Mouse (Mus musculus) kidney, embryonic 16.5 days (tissue): ENCODE measurements around the gene Rarres2. TPM values are rescaled to one million over a fixed set of nuclear protein-coding genes. Genes with fewer than 3 reads are reported as not detected.

Experiments used
- ATAC-seq: fragments of 200-750 bp; cut with Nextera tagmentation; 2 replicates; pipeline ENCODE4 v1.8.0; 2017; ENCODE audit warnings: moderate TSS enrichment; ENCODE audit not compliant: low FRiP score, low TSS enrichment
- H3K27ac ChIP-seq: fragments of 300-500 bp; sonication (generic); 2 replicates; pipeline ENCODE4 v1.5.1; 2014; ENCODE audit warnings: low read length
- H3K27me3 ChIP-seq: fragments of 300-500 bp; sonication (generic); 2 replicates; pipeline ENCODE4 v1.6.1; 2014; ENCODE audit warnings: low read length, control low read depth, mixed read lengths; ENCODE audit not compliant: insufficient read depth
- H3K36me3 ChIP-seq: fragments of 300-500 bp; sonication (generic); 2 replicates; pipeline ENCODE4 v1.6.1; 2014; ENCODE audit warnings: low read length, control low read depth, mixed read lengths; ENCODE audit not compliant: insufficient read depth
- H3K4me1 ChIP-seq: fragments of 300-500 bp; sonication (generic); 2 replicates; pipeline ENCODE4 v1.6.1; 2014; ENCODE audit warnings: low read length, control low read depth, mixed read lengths; ENCODE audit not compliant: insufficient read depth
- H3K4me2 ChIP-seq: fragments of 300-500 bp; sonication (generic); replicated peaks from 2 replicates; pipeline ENCODE4 v1.6.1; 2014; ENCODE audit warnings: low read depth, low read length
- H3K4me3 ChIP-seq: fragments of 300-500 bp; sonication (generic); 2 replicates; pipeline ENCODE4 v1.5.1; 2014; ENCODE audit warnings: mild to moderate bottlenecking, low read length
- H3K9ac ChIP-seq: fragments of 300-500 bp; sonication (generic); replicated peaks from 2 replicates; pipeline ENCODE4 v1.6.1; 2014; ENCODE audit warnings: low read length
- H3K9me3 ChIP-seq: fragments of 300-500 bp; sonication (generic); 2 replicates; pipeline ENCODE4 v1.6.1; 2016; ENCODE audit warnings: low read length, control low read depth
- WGBS: fragments of 180-500 bp; shearing (Covaris S2); extraction: QIAGEN DNeasy Blood & Tissue Kit; methylation state at CpG from one replicate; pipeline ENCODE4 v1.1.7; 2014; 5-methylcytosine and 5-hydroxymethylcytosine counted together
- polyA plus RNA-seq: library from polyadenylated mRNA; unstranded; fragments of >200 nt; fragmentation: Nextera tagmentation; extraction: Ambion mirVana; gene quantifications from 2 replicates; pipeline ENCODE4 v1.2.1, GENCODE M21; 2015

Rarres2 gene
- polyA plus RNA-seq, 1 experiment from 2014 or later = 76.1 TPM

DNA sequence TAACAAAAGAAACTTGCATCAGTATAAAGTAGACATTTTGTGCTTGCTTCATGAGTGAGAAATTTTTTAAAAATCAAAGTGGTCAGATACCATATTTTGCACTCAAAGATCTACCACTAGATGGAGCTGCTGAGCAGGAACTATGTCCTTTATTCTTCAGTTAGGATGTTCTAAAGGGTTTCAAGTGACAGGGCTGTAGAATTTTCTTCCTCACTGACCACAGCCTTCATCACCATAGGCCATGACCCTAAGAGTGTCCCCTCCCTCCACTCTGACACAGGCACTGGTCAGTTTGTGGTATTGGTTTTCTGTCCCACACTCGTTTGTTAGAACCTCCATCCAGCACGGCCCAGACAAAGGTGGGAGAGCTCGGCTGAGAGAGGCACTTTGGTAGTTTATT is 9.4 kb upstream of the Rarres2 start:
- Histone ChIP-seq H3K4me2 (no peak overlapping the region), H3K4me3 (no peak overlapping the region), H3K9ac (no peak overlapping the region), H3K4me1 (peaks cover 17% of the 10 kb centered on the region; the same call in 1 of the 2 replicates), H3K27ac (no peak overlapping the region), H3K36me3 (no peaks in the 10 kb centered on the region), H3K27me3 (no peaks in the 10 kb centered on the region), H3K9me3 (no peaks in the 10 kb centered on the region)
- WGBS = 47% methylated on average over 3 of the region's 3 CpGs
- no peak for ATAC-seq

DNA sequence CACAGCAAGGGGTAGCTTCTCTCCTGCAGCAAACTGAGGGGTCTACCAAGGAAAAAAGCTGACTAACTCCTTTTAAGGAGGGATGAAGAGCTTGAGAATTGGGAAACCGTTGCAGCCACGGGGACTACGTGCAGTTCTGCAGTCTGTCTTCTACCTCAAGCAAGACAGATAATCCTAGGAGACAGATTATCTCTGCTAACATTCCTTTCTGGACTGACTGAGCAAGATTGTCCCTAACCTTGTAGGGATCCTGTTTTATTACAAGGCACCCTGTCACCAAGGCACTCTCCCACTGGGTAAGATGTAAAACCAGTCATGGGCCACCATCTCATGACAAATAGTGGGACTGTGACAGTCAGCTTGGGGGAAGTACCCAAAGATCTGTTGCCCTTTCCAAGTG is 8.7 kb upstream of the Rarres2 start:
- H3K9ac ChIP-seq = no peak overlapping the region
- WGBS = 66% methylated on average over 3 of the region's 3 CpGs
- no peak overlapping the region for H3K4me2 ChIP-seq
- H3K27me3 ChIP-seq = no peaks in the 10 kb centered on the region
- no peak for ATAC-seq
- no peaks in the 10 kb centered on the region for H3K36me3 ChIP-seq
- no peak overlapping the region for H3K27ac ChIP-seq
- no peak overlapping the region for H3K4me3 ChIP-seq
- H3K9me3 ChIP-seq = no peaks in the 10 kb centered on the region
- H3K4me1 ChIP-seq = peaks cover 17% of the 10 kb centered on the region; the same call in 1 of the 2 replicates

DNA sequence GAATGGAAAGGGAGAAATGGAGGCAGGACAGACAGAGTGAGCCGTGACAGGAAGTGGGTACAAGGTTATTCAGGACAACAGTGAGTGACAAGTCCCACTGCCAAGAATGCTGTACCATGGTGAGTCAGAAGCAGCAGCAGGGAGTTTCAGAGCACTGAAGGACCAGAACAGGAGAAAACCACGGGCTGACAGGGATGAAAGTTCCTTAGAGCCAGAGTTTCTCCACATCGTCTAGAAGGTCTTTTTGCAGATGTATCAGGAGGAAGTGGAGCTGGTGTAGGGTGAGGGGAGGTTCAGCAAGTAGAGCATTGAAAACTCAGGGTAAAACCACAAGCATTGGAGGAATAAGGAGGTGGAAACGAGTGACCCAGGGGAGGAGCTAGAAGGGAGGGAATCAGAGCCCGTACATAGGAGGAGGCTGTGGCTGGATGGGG is 6.6 kb upstream of the Rarres2 start:
- Histone ChIP-seq H3K36me3 (no peaks in the 10 kb centered on the region), H3K9ac (no peak overlapping the region), H3K27me3 (no peaks in the 10 kb centered on the region), H3K9me3 (no peaks in the 10 kb centered on the region), H3K4me2 (no peak overlapping the region), H3K4me1 (peaks cover 17% of the 10 kb centered on the region; the same call in 1 of the 2 replicates), H3K27ac (peak overlapping the region; percentile 21; the same call in 1 of the 2 replicates), H3K4me3 (no peak overlapping the region)
- no peak for ATAC-seq
- WGBS = 21% methylated on average over 5 of the region's 5 CpGs

DNA sequence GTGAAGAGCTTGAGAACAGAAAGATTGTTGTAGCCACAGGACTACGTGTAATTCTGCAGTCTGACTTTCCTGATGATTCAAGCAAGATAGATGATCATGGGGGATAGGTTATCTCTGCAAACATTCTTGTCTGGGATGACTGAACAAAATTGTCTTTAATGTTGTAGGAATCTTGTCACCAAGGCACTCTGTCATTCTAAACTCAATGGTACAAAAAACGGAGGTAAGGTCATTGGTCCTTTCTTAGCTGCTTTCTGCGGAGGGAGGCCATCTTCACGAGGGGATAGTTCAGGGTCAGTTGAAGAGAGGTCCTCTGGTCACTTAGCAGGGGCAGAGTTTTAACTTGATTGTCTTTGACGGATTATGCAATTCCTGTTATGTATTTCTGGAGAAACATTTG is 6.1 kb upstream of the Rarres2 start:
- Histone ChIP-seq H3K27ac (peak overlapping the region; percentile 39; the same call in 1 of the 2 replicates), H3K9ac (no peak overlapping the region), H3K4me2 (no peak overlapping the region), H3K36me3 (no peaks in the 10 kb centered on the region), H3K27me3 (no peaks in the 10 kb centered on the region), H3K4me3 (no peak overlapping the region), H3K4me1 (peaks cover 17% of the 10 kb centered on the region; the same call in 1 of the 2 replicates), H3K9me3 (no peaks in the 10 kb centered on the region)
- 22% methylated on average over 5 of the region's 5 CpGs for WGBS
- ATAC-seq = no peak

DNA sequence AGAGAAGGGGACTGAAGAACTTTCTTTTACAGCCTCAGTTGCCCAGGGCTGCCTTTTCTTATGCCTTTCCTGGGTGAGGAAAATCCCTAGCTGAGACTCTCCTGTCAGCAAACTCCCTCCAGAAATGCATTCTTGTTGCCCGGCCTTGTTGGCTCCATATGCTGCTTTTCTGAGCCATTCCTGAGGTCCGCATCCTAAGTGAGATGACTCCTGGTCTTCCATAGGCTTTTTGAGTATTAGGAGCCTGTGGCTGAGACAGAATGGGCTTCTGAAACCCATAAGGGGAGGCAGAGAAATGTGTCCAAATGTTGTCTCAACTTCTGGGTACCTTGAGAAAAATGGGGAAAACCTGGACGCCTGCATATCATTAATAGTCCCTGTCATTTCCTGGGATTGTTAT is 1.4 kb upstream of the Rarres2 start:
- H3K27me3 ChIP-seq = no peaks in the 10 kb centered on the region
- H3K27ac ChIP-seq = 0 out of 2 replicates have a peak overlapping the region, but pooled peaks have one; percentile 20
- no peak overlapping the region for H3K4me3 ChIP-seq
- H3K4me2 ChIP-seq = no peak overlapping the region
- H3K36me3 ChIP-seq = no peaks in the 10 kb centered on the region
- H3K4me1 ChIP-seq = peaks cover 36% of the 10 kb centered on the region
- no peak for ATAC-seq
- H3K9me3 ChIP-seq = no peaks in the 10 kb centered on the region
- 65% methylated on average over 3 of the region's 3 CpGs for WGBS
- H3K9ac ChIP-seq = no peak overlapping the region

DNA sequence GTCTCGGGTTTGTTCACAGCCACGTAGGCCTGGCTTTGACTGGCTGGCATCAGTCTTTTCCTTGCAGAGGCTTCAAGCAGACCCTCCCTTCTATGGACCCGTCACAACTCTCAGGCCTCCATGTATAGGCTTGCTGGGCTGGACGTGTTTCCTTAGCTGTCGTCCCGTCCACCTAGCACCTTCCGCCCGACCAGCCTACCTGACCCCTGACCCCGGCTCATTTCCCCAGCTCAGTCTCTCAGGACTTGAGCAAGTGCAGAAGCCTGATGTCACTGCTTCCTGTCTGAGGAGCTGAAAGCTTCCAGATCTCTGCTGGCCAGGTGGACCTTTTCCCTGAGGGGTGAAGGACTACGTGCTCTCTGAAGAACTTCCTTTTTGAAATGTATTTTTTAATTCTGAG is 691 bp upstream of the Rarres2 start:
- WGBS = 28% methylated on average over 10 of the region's 10 CpGs
- Histone ChIP-seq H3K36me3 (no peaks in the 10 kb centered on the region), H3K4me1 (peaks cover 37% of the 10 kb centered on the region), H3K27ac (peak overlapping the region; percentile 35; the same call in 1 of the 2 replicates), H3K9me3 (no peaks in the 10 kb centered on the region), H3K27me3 (no peaks in the 10 kb centered on the region), H3K4me2 (no peak overlapping the region), H3K9ac (no peak overlapping the region), H3K4me3 (no peak overlapping the region)
- ATAC-seq = 0 out of 2 replicates have a peak, but pooled peaks have one; percentile 24

DNA sequence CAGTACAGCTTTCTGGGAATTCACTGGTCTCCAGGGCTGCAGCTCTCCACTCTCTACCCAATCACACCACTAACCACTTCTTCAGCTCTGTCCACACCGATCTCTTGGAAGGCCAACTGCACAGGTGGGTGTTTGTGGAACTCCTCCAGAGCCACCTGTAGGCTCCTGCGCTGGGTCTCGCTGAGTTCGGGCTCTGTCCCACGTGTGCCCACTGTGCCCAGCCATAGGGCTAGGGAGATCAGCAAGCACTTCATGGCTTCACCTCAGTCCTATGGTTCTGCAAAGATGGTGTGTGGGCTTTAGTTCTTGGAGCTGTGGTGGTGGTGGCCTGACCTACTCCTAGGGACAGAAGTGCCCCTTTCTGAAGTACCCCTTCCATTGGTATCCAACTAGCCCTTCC is 575 bp downstream of the Rarres2 start:
- Histone ChIP-seq H3K9me3 (no peaks in the 10 kb centered on the region), H3K9ac (peak overlapping the region; percentile 45), H3K27ac (peak overlapping the region; percentile 89), H3K27me3 (no peaks in the 10 kb centered on the region), H3K4me3 (peak overlapping the region; percentile 24), H3K4me1 (peaks cover 35% of the 10 kb centered on the region), H3K4me2 (peak overlapping the region; percentile 37), H3K36me3 (no peaks in the 10 kb centered on the region)
- 92% methylated on average over 5 of the region's 5 CpGs for WGBS
- ATAC-seq = no peak

DNA sequence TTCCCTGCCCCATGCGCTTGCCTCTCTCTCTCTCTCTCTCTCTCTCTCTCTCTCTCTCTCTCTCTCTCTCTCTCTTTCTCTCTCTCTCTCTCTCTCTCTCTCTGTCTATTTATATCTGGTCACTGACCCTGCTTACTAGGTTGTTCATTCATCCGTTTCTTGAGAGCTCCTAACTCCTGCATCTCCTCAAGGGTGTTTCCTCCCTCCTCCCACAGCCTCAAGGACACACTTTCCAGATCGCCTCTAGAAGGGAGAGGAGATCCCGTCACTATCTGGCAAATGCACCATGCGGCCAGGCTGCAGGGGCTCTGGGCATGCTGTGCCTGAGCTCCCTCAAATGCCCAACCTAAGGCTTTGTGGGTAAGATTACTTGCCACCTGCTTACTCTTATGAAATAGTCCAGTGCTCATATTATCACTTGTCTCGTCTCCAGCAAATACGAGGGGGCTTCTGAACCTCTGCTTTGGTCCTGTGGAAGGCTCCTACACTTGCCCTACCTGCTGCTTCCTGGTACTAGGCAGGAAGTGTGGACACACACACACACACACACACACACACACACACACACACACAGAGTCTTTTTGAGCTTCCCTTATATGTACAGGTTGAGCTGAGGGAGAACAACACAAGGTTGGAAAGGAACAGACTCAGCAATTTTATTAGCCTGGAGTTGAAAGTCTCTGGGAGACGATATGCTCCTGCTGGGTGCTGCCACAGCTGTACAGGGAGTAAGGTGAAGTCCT is 3.4 kb downstream of the Rarres2 start:
- H3K4me2 ChIP-seq = 0 out of 2 replicates have a peak overlapping the region, but pooled peaks have one; percentile 4
- 52% methylated on average over 8 of the region's 8 CpGs for WGBS
- H3K4me3 ChIP-seq = no peak overlapping the region
- H3K4me1 ChIP-seq = peaks cover 46% of the 10 kb centered on the region
- no peaks in the 10 kb centered on the region for H3K9me3 ChIP-seq
- peak overlapping the region; percentile 61 for H3K27ac ChIP-seq
- H3K27me3 ChIP-seq = no peaks in the 10 kb centered on the region
- no peaks in the 10 kb centered on the region for H3K36me3 ChIP-seq
- no peak for ATAC-seq
- no peak overlapping the region for H3K9ac ChIP-seq

DNA sequence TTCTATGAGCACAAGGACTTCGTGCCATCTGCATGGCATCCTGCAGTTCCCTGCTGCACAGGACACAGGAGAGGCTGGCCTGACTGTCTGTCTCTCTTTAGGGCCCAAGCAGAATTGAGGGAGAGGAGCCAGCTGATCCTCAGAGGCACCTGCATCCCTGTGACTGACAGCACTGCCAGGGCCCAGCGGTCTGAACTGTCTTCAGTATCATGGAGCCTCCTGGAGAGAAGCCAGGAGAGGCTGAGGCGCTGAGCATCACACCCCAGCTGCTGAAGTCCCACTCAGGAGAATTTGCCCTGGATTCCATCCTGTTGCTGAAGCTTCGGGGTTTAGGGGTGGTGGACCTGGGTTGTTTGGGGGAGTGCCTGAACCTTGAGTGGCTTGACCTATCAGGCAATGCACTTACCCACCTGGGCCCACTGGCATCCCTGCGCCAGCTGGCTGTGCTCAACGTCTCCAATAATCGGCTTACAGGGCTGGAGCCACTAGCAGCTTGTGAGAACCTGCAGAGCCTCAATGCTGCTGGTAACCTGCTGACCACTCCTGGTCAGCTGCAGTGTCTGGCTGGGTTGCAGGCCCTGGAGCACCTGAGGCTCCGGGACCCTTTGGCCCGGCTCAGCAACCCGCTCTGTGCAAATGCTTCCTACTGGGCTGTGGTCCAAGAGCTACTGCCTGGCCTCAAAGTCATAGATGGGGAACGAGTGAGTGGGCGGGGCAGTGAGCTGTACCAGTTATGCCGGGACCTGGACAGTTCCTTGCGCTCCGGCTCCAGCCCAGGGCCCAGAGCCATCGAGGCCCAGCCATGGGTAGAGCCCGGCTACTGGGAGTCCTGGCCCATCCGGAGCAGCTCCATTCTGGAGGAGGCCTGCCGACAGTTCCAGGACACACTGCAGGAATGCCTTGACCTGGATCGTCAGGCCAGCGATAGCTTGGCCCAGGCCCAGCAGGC is 4.3 kb downstream of the Rarres2 start:
- peak; percentile 50 for ATAC-seq
- no peaks in the 10 kb centered on the region for H3K36me3 ChIP-seq
- H3K9me3 ChIP-seq = no peaks in the 10 kb centered on the region
- H3K4me1 ChIP-seq = peaks cover 45% of the 10 kb centered on the region
- H3K4me2 ChIP-seq = 0 out of 2 replicates have a peak overlapping the region, but pooled peaks have one; percentile 4
- peak overlapping the region; percentile 61; the same call in 1 of the 2 replicates for H3K27ac ChIP-seq
- no peak overlapping the region for H3K4me3 ChIP-seq
- 54% methylated on average over 21 of the region's 21 CpGs for WGBS
- peak overlapping the region; percentile 29; the same call in 1 of the 2 replicates for H3K9ac ChIP-seq
- H3K27me3 ChIP-seq = no peaks in the 10 kb centered on the region
